ENCODE assay signal across 9 mouse cellular contexts in the genomic region with DNA sequence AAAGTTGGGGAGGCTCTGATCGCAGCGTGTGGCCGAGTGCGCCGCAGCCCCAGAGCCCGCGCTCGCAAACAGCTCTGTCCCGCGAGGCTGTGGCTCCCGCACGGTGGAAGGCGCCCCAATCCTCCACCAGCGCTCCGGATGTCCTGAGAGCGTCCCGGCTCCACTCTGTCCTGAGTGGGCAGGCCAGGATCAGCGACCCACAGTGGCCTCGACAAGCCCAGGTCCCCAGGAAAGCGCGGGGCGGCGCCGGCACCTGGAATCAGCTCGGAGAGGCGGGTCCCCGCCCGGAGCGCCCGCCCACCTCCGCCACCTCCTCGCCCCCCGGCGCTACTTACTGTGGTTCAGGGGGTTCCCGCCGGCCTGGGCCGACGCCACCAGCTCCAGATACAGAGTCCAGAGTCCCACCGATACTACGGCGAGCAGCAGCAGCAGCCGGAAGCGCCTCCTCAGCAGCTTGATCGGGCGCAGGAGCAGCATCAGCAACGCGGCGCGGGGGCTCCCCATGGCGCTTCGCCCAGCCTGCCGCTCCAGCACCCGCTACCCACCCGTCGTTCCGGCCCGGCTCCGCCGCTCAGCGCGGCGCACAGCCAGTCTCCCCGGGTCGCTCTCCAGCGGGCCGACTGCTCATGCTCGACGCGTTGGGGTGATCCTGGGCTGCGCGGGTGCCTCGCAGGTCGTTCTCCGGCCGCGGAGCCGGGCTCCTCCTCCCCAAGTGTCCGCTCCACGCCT. TPM values are rescaled to one million over a fixed set of nuclear protein-coding genes. Genes with fewer than 3 reads are reported as not detected.
DNase-seq lines count a peak whose midpoint lies in the region; ATAC-seq and TF ChIP-seq lines count a peak whose summit lies in the region.
"Had no signal": no experiment of that assay in that cellular context is flagged by ENCODE, and none has a peak within 500 bp of the region (broad histone marks: within the 10 kb centered on the region; RNA-seq: fewer than 3 reads in every experiment).

Gene D330020A13Rik (plus strand): TSS at position 309 of the 729 bp plus-strand sequence.
Gene B4galnt3 (minus strand): TSS at position 504 of the 729 bp plus-strand sequence.

- no peaks in the 10 kb centered on the region for H3K36me3 ChIP-seq in heart, embryonic 13.5 days
- H3K36me3 ChIP-seq in kidney, embryonic 16.5 days (ENCODE audit: insufficient read depth, low read length): no peaks in the 10 kb centered on the region
- H3K36me3 ChIP-seq in liver, adult 2 months (ENCODE audit: control insufficient read depth, insufficient read depth, low read length): no peaks in the 10 kb centered on the region

- TF ChIP-seq CTCF in liver, adult 2 months (IDR thresholded peaks at IDR 0.05; ENCODE audit: low read depth, low read length): no peak

- H3K9ac ChIP-seq in heart, embryonic 13.5 days: peak within 1 kb of the TSS; percentile 79
- H3K9ac ChIP-seq in kidney, embryonic 16.5 days (replicated peaks; ENCODE audit: low read length): peak within 1 kb of the TSS; percentile 79
- H3K9ac ChIP-seq in liver, adult 2 months (ENCODE audit: low read depth, low read length): peak within 1 kb of the TSS; percentile 42

- peaks cover 48% of the 10 kb centered on the region for H3K27me3 ChIP-seq in heart, embryonic 13.5 days (replicated peaks)
- peaks cover 6% of the 10 kb centered on the region; the same call in 1 of the 2 replicates for H3K27me3 ChIP-seq in kidney, embryonic 16.5 days (ENCODE audit: insufficient read depth, low read length)
- H3K27me3 ChIP-seq in liver, adult 2 months (ENCODE audit: control insufficient read depth, insufficient read depth, low read length): peaks cover 12% of the 10 kb centered on the region

- no peaks in the 10 kb centered on the region for H3K79me2 ChIP-seq in liver, adult 2 months (ENCODE audit: control insufficient read depth, insufficient read depth, low read length)

- peak within 1 kb of the TSS; percentile 68 for H3K4me3 ChIP-seq in heart, embryonic 13.5 days
- peak within 1 kb of the TSS; percentile 73 for H3K4me3 ChIP-seq in kidney, embryonic 16.5 days (ENCODE audit: low read length)
- H3K4me3 ChIP-seq in liver, adult 2 months (ENCODE audit: insufficient read depth, low read depth, low read length): peak within 1 kb of the TSS; percentile 66

- TF ChIP-seq POLR2A in liver, adult 2 months (IDR thresholded peaks at IDR 0.05; ENCODE audit: extremely low read depth, insufficient read depth, low read length): no peak

- H3K27ac ChIP-seq in heart, embryonic 13.5 days (replicated peaks): no peak within 1 kb of the TSS
- peak within 1 kb of the TSS; percentile 76 for H3K27ac ChIP-seq in kidney, embryonic 16.5 days (ENCODE audit: low read length)
- no peak within 1 kb of the TSS for H3K27ac ChIP-seq in liver, adult 2 months (replicated peaks; ENCODE audit: insufficient read depth, low read depth, low read length)

- no peaks in the 10 kb centered on the region for H3K9me3 ChIP-seq in heart, embryonic 13.5 days
- H3K9me3 ChIP-seq in kidney, embryonic 16.5 days (ENCODE audit: low read length): no peaks in the 10 kb centered on the region

- H3K4me2 ChIP-seq in heart, embryonic 13.5 days: peak within 1 kb of the TSS; percentile 90
- H3K4me2 ChIP-seq in kidney, embryonic 16.5 days (replicated peaks; ENCODE audit: low read depth, low read length): peak within 1 kb of the TSS; percentile 99

- under 1% methylated on average over 77 of the region's 79 CpGs for WGBS in heart, embryonic 13.5 days
- WGBS in kidney, embryonic 16.5 days: under 1% methylated on average over 72 of the region's 79 CpGs
- 2% methylated on average over 79 of the region's 79 CpGs for WGBS in liver, adult 2 months

- ATAC-seq in heart, embryonic 13.5 days (ENCODE audit: extremely low read depth, insufficient number of reproducible peaks, low FRiP score, low TSS enrichment): peak; percentile 70; the same call in 1 of the 2 replicates
- peak; percentile 56 for ATAC-seq in granulocyte monocyte progenitor cell, adult 5-6 weeks (replicated peaks; ENCODE audit: poor library complexity, severe bottlenecking)
- ATAC-seq in kidney, embryonic 16.5 days (ENCODE audit: low FRiP score, low TSS enrichment): peak; percentile 80

- no peak for DNase-seq in heart, adult 11 months
- DNase-seq in cerebellum, postnatal 14 days: peak; percentile 35 to 47
- no peak for DNase-seq in liver, adult 2 months (ENCODE audit: extremely low read depth, low read depth, low spot score)
- DNase-seq in neural tube, embryonic 10.5 days (ENCODE audit: extremely low spot score, low spot score): peak; percentile 65
- DNase-seq in thymus, postnatal 14 days: peak; percentile 63

- H3K4me1 ChIP-seq in heart, embryonic 13.5 days: peaks cover 8% of the 10 kb centered on the region
- 0 out of 2 replicates have a peak, but pooled peaks cover 6% of the 10 kb centered on the region for H3K4me1 ChIP-seq in kidney, embryonic 16.5 days (ENCODE audit: insufficient read depth, low read length)
- H3K4me1 ChIP-seq in liver, adult 2 months (ENCODE audit: control insufficient read depth, insufficient read depth, low read length): no peaks in the 10 kb centered on the region

RNA-seq across cellular contexts. Expression of gene D330020A13Rik, which starts in this region (rescaled TPM):
- polyA plus RNA-seq in heart, embryonic 13.5 days (2015; fragmentation: Nextera tagmentation; extraction: Ambion mirVana): 0.23 TPM in 1 of 2 replicates, not detected in the other
- not detected in 2 replicates for total RNA-seq in granulocyte monocyte progenitor cell, adult 5-6 weeks (2014; fragmentation: Nextera tagmentation)
- not detected in 2 replicates for total RNA-seq in granulocyte monocyte progenitor cell, adult 5-6 weeks (2017)
- 0.65 and 0.76 TPM in 2 replicates for polyA plus RNA-seq in kidney, embryonic 16.5 days (2015; fragmentation: Nextera tagmentation; extraction: Ambion mirVana)
- not detected in 2 replicates for total RNA-seq in liver, adult 2 months (2014; rRNA removed)
- not detected in 2 replicates for polyA plus RNA-seq in liver, adult 2 months (2012; rRNA removed)
- total RNA-seq: neutrophil, adult 5-6 weeks had no signal

RNA-seq across cellular contexts. Expression of gene B4galnt3, which starts in this region (rescaled TPM):
- 0.31 and 0.37 TPM in 2 replicates for polyA plus RNA-seq in heart, embryonic 13.5 days (2015; fragmentation: Nextera tagmentation; extraction: Ambion mirVana)
- not detected in 2 replicates for total RNA-seq in granulocyte monocyte progenitor cell, adult 5-6 weeks (2014; fragmentation: Nextera tagmentation)
- not detected in 2 replicates for total RNA-seq in granulocyte monocyte progenitor cell, adult 5-6 weeks (2017)
- 2.4 and 2.6 TPM in 2 replicates for polyA plus RNA-seq in kidney, embryonic 16.5 days (2015; fragmentation: Nextera tagmentation; extraction: Ambion mirVana)
- total RNA-seq in liver, adult 2 months (2014; rRNA removed): 1.1 and 1.2 TPM in 2 replicates
- polyA plus RNA-seq in liver, adult 2 months (2012; rRNA removed): 1.2 and 1.5 TPM in 2 replicates
- total RNA-seq: neutrophil, adult 5-6 weeks had no signal

Comparison
In these comparisons a context has a peak if more than half of its experiments do, and no peak if none do; other contexts are left out.
1. Peak in ATAC-seq, H3K4me3 ChIP-seq, H3K9ac ChIP-seq and H3K4me2 ChIP-seq in heart, embryonic 13.5 days; RNA of the genes that start here not detected or under 1 TPM.
2. Peak in ATAC-seq in granulocyte monocyte progenitor cell, adult 5-6 weeks; RNA of the genes that start here not detected or under 1 TPM.
3. DNase-seq: peak in cerebellum, postnatal 14 days (2 of 2), neural tube, embryonic 10.5 days (single experiment) and thymus, postnatal 14 days (single experiment); none in heart, adult 11 months (single experiment) and liver, adult 2 months (single experiment).
4. Peak in every context shown above with its lines, with median percentiles within 50 percentile points of each other: ATAC-seq, H3K4me3 ChIP-seq and H3K9ac ChIP-seq.